Mouse (Mus musculus) right cerebral cortex, postnatal 4 days (tissue): Measurements from ENCODE around the gene Exd2.

Experiments used
- DNase-seq: peaks from one replicate; pipeline ENCODE4 v3.0.0-alpha.2; 2022

Gene Exd2

DNA sequence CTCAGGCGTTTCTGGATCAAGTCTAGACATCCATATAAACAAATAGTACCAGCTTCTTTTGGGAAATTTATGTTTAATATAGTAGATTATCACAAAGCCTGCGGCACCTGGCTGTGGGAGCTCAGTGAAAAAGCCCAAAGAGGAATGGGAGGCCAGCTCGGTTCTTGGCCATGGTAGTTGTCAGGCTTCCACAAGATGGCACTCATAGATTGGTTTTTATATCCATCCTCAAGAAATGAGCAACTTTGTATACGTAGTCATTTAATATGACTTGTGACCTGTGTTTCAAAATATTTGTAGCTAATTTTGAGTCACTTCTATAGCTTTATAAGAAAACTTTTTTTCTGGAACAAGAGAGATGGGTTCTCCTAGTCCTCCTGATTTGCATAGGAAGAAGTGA is 35.5 kb downstream of the Exd2 start:
- DNase-seq: peak; percentile 17

DNA sequence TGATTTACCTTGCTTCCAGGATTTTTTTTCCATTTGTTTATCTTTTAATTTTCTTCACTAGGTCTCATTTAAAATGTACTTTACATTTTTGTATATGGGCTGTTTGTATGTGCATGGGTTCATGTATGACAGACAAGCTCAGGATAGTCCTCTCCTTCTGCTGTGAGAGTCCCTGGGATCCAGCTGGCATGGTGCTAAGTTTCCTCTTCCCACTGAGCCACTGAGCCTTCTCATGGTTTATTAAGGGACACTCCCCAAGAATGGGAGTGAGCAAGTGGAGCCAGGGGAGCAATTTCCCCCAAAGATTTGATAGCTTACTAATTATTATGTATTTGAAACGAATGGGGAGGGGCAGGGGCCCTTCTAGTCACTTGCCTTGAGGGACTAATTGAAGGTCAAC is 37.6 kb downstream of the Exd2 start:
- DNase-seq: no peak

DNA sequence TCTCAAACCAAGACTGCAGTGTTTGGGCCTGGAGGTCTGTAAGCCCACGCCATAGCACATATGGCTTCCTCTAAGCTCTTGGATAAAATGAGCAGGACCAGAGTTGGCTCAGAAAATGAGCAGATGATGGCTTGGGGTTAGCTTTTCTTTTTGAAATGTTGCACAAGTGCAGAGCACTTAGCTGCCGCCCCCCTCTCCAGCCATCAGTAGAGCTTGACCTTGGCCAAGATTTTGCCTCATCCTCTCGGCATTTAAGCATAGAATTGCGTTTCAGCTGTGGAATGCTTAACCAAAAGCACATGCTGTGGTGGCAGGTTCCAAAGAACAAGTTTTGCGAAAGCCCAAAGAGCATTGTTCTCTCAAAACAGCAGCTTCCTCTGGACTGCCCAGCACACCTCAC is 41.8 kb downstream of the Exd2 start:
- no peak for DNase-seq

DNA sequence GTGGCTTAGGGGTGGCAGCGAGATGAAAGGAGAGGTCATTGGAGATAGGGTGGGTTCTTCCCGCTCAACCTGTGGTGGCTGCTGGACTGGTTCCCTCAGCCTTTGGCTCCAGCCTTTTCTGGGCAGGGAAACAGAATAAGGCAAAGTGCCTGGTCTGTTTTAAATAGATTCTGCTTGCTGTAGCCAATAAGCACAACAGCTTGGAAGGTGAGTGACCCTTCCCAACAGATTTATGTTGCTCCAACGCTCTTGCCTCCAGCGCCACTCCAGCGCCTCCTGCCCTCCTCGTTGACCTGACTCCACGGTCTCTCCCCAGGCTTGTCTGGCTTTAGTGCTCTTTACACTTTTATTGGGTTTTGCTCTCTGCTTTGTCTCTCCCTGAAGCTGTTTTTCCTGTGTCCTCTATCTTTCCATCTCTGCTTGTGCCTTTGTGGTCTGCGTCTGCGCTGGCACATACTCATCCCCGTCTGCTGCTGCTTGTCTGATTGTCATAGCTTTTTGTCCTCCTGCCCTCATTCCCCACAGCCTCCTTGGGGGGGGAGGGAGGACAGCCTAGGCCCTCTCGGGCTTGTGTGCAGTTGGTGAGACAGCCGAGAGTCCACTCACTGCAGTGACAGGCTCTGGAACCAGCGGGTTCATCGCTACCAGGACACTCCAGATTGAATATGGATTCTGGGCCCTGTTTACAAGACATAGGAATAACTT is 44.3 kb downstream of the Exd2 start:
- DNase-seq: no peak

DNA sequence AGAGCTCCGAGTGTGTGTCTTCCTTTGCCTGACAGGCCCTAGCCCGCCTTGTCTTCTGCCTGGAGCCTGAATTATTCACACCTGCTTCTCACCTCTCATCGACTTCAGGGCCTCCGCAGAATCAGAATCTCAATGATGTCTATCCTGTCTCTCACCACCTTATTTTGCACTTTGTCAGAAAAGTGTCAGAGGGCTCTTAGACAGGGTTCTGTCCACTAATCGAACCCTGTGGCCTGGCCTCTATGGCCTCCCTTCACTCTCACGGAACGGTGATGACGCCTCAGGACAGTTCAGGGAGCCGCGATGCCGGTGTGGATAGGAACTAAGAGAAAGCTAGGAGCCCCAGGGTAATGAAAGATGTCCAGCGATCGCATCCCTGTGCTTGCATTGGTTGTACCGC is 55.1 kb downstream of the Exd2 start, which contains the start of gene Galnt16:
TSS of gene Galnt16 (plus strand) at position 301 of the 400 bp plus-strand sequence.
- no peak for DNase-seq

DNA sequence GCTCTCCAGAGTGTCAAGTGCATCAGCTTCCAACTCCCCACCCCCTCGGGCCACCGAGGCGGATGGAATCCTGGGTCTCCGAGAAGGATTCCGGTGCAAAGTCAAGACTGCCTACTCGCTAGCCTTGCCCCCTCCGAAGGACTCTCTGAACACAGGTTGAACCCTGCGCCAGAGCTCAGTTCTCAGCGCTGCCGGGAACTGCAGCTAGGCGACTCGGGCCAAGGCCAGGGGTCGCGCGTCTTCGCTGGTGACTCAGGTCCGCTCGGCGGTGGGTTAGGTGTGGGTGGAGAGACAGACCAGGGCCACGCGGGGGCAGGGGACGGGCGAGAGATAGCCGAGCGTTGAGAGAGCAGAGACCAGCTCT is 55.5 kb downstream of the Exd2 start:
- DNase-seq: peak; percentile 44

DNA sequence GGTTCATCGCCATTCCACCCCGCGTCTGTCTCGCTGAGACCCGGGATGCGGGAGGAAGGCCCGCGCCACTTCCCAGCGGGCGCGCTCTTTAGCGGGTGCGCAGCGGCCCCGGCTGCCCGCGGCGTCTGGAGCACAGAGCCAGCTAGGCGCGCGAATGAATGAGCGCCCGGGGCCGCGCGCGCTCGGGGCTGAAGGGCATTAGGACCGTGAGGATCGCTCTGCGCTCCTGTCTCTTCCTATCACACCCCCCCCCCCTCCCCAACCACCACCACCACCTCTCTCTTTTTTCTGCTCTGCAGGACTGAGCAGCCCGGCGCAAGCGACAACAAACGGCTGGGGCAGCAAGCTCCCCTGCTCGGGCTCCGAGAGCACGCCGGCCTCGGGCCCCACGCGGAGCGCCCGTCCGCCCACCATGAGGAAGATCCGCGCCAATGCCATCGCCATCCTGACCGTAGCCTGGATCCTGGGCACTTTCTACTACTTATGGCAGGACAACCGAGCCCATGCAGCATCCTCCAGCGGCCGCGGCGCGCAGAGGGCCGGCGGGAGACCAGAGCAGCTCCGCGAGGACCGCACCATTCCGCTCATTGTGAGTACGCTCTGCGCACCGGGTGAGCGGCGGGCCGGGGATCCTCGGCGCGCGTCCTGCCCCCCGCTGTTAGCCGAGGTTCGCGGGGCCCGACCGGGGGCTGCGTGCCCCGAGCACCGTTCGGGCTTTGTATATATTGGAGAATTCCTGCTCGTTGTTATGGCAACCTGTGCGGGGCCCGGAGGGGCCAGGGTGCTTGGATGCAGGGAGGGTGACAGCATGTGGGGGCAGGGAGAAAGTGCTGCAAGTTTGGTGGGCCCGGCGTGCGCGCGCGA is 56.1 kb downstream of the Exd2 start:
- DNase-seq: peak; percentile 68

DNA sequence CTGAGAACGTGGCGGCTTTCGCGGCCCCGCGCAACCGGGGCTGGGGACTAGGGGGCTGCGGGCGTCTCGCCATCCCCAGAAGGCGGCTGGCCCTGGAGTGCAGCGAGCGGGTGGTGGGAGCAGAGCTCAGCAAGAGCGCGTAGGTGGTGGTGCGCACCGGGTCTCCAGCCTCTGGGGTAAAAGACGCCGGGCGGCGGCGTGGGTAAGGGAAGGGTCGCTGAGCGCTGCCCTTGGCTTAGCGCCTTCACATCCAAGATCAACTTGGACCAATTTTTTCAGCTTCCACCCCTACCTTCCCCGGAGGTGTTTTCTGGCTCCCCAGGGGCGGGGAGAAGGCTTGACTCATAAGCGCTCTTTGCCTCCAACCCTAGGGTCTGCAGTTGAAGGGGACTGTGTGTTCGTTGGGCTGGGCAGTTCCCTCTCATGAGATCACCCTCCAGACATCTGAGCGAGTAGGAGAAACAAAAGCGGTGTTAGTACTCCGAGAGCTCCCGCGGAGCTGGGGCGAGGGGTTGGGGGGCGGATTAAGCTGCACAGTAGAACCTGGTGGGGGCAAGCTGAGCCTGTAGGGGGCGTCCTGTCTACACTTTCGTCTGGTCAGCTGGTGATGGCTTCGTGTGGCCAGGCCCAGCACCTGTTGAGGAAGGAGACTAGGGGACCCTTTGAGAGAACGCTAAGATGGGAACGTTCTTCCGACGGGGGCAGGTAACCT is 56.9 kb downstream of the Exd2 start:
- peak; percentile 80 for DNase-seq

DNA sequence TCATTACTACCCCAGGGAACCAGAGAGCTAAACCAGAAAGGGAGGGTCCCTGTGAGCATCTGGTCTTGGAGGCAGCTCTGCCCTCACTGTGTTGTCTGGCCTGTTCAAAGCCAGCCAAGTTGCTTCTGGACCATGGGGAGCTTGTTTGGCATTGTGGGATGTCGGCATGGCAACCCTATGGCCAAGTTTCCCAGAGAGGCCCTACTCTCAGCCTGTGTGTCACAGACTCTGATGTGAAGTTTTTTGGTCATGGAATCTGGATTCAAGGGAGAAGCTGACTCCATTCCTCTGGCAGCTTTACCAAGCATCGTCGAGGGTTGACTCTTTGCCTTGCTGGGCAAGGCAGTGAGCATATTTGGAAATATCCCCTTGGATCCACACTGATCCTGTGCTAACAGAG is 59.1 kb downstream of the Exd2 start:
- no peak for DNase-seq

DNA sequence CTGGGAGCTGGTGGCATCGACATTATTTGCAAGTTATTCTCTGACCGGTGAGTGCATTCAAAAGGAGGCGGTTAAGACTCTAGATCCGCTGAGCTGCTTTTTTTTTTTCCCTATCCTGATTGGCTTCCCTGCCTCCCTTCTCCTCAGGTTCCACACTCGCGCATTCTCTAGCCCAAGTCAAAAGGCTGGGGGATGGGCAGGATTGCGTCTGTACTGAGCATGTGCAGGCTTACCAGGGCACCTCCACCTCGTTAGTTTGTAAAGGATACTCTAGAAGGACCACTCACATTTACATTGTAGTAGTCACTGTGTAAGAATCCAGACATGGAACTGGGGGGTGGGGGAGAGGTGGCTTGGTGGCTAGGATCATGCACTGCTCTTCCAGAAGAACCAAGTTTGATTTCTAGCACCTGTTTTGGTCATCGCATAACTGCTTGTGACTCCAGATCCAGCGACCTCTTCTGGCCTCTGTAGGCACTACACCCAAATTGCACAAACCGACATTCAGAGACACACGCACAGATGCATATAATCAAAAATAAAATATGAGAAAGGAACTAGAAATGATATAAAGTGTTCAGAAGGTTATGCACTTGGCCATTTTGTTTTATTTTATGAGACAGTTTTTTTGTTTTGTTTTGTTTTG is 61.5 kb downstream of the Exd2 start:
- no peak for DNase-seq

DNA sequence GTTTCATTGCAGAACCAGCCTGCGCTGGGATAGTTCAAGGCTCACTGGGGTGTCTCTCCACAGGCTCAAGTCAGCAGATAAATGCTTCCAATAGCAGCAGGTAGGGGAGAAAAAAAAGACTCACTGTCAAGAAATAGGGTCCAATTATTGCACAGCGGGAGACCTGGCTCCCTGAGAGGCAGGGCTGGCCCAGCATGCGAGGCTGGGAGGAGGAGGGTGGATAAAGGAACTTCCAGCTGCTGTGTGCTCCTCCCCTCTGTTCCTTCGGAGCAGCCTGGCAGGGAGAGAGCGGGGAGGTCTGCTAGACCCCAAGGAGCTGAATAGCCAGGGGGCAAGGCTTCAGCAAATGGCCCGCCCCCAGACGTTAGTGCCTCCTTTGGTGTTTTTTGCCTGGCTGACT is 62.6 kb downstream of the Exd2 start:
- DNase-seq: no peak

DNA sequence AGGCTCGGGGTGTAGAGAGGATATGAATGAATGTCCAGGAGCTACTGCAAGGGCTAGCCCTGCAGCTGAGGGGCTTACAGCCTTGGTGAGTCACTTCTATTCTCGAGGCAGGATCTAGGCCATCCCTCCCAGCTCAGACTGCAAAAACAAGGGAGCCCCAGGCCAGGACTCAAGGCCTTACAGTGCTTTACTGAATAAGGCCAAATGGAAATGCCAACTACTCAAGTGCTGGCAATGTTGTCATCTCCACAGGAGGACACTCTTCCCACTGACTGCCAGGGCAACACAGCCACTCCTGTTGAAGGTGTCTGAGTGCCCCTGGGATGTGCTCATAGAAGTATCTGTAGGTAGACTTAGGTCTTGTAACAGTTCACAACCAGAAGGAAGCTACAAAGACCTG is 63.6 kb downstream of the Exd2 start:
- DNase-seq: no peak

DNA sequence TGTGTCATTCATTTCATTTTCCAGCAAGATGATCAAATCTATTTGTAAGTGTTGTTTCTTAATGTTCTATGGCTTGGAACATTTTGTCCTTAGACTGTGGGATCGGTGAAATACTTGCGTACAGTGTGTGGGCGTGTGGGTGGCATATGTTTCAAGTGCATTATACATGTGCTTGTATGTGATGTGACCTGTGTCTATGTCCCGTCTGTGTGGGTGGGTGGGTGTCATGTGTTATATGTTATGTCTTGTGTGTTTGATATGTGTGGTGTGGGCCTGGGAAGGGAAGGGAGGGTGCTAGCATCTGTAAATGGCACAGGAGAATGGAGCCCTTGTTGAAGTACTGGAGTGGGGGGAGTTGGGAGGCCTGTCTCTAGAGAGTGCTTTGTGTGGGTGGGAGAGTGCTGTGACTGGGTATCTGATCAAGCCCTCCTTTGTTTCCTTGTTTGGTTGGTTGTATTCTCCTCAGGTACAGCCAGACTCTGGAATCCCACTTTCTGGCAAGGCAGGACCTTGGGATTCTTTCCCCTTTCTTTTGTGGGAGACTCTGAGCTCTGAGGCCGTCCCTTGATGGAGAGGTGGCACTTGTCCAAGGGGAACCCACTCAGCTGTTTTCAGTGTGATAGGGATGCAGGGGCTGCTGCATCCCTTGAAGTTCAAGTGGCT is 65.0 kb downstream of the Exd2 start:
- no peak for DNase-seq

DNA sequence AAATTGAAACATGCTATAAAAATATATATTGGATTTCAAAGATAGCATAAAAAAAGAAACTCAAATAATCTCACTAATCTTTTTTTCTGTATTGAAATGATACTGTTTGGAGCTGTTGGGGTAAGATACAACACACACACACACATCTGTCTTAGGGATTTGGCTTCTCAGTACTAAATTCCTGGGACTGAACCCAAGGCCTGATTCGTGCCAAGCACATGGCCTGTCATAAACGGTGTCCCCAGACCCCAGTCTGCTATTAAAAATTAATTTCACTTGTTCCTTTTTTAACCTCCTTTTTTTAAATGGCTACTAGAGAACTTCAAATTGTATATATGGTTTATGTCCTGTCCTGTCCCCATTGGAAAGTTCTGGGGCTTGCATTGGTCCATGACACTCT is 67.2 kb downstream of the Exd2 start:
- DNase-seq: no peak

DNA sequence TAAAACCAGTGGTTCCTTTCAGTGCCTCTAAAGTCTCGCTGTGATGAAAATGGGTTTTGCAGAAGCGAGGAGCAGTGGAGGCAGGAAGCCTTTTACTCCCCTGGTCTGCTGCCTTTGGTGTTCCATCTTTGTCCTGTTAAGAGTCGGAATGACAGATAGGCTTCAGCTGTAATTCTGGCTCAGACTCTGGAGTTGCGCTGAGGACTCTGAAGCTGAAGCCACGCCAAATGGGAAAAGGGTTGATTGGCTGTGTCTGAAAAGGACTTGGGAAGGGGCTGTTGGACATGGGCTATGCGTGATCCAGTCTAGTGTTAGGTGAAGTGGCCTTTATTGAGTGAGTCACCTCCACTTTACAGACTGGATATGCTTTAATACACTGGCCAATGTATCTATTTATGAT is 67.7 kb downstream of the Exd2 start:
- no peak for DNase-seq

DNA sequence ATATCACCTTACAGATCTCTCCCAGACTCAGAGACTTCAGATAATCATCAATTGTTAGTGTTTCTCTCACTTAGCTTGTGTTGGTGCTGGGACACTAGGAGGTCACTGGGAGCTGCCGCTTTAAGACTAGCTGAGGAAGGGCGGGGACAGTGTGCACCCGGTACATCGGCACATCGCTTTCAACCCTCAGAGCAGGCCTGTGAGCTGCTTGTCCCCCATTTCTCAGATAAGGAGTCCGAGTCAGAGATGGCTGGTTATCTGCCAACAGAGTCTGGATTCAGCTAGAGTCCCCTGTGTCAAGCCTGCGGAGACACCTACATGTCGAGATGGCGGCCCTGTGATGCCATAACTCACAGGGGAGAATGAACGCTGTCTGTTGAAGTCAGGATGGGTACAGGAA is 68.7 kb downstream of the Exd2 start:
- no peak for DNase-seq

DNA sequence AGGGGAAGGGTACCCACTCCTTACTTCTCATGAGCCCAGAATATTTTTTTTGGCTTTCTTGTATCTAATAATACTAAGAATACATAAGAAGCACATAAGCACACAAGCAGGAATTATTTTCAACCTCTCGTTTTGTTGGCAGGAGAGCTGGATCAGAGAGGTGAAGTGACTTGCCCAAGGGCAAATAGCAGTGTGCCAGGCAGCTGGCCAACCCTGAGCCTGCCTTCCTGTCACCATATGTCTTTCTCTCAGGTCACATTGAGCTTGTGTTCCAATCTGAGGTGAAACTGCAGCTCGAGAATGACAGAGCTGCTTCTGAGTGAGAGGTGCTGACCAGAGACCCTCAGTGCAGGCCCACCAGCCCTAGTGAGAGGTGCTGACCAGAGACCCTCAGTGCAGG is 71.0 kb downstream of the Exd2 start:
- DNase-seq: no peak

DNA sequence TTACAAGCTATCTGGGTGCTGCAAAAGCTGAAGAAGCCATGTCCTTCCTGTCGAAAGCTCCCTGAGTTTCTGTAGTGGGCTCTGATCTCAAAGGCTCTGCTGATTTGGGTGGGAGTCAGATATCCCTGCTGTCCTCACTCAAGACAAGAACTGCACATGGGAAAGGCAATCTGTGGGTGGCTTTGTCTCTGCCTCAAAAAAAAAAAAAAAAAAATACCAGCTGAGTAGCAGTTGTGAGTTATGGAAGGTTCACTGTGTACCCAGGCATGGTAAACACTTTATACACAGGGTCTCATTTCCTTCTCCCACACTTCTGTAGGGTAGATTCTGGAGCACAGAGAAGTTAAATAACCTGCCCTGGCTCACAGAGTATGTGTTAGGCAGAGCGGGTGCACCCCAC is 74.4 kb downstream of the Exd2 start:
- DNase-seq: no peak

DNA sequence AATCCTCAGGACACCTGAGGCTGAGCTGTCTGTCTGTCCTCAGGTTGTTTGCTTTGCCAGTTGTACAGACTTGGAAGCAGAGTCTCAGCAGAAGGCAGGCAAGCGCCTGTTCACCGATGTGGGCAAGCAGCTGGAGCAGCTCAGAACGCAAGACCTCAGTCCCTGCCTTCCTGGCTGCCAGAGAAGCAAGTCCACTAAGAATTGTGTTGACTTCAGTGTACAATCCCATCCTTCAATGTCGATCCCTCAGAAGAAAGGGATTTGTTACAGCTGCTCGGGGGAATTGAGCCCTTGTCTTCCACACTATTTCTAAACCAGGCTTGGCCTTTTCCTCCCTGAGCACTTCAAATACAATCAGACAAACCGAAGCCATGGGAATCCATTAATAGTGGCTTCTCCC is 75.4 kb downstream of the Exd2 start:
- DNase-seq: no peak

DNA sequence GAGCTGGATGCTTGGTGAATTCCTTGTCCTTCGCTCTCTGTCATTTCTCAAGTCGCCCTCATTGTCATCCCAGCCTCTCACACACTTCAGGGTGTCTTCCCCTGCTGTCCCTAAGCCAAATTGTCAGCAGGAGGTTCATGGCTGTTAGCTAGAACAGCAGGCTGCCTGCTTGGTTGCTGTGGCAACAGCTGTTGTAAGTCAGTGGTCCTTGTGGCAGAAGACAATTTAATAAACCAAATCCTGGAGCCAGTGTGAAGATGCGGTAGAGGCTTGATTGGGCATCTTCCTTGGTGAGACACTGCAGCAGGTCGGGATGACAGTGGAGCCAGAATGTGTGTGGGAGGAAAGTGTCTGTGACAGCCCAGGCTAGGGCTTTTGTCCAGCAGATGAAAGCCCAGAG is 82.4 kb downstream of the Exd2 start:
- DNase-seq: no peak

DNA sequence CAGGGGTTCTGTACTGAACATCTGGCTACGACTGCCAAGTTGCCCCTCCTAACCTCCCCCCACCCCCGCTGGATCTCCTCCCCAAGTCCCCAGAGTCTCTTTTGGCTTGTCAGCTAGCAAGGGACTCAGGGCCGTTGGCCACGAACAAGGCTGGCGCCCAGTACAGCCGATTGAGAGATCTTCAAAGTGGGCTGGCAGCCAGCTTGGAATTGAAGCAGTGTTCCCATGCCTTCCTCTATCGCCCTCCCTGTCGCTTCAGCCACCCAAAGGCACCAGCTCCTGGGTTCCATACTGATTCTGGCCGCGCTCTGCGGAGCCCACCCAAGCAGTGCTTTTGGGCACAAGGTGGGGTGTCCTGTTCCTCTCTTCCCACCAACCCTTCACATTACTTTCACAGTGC is 86.8 kb downstream of the Exd2 start:
- DNase-seq: peak; percentile 59
